In genomic region chr5:110415806-110416700, GRCm38 (mm10) we compare ENCODE assay signal across 10 mouse cellular contexts. TPM values are rescaled to one million over a fixed set of nuclear protein-coding genes. Genes with fewer than 3 reads are reported as not detected.
DNase-seq lines count a peak whose midpoint lies in the region; ATAC-seq and TF ChIP-seq lines count a peak whose summit lies in the region.
"Had no signal": no experiment of that assay in that cellular context is flagged by ENCODE, and none has a peak within 500 bp of the region (broad histone marks: within the 10 kb centered on the region; RNA-seq: fewer than 3 reads in every experiment).

No protein-coding gene starts in this region.

- H3K4me1 ChIP-seq in E14TG2a.4 (replicated peaks; ENCODE audit: low read depth, low read length) = peaks cover 75% of the 10 kb centered on the region
- peaks cover 38% of the 10 kb centered on the region for H3K4me1 ChIP-seq in midbrain, embryonic 10.5 days
- no peaks in the 10 kb centered on the region; the same call in 1 of the 2 replicates for H3K4me1 ChIP-seq in kidney, embryonic 14.5 days (ENCODE audit: control insufficient read depth, insufficient read depth, low read length)

- peak overlapping the region; percentile 86 for H3K27ac ChIP-seq in midbrain, embryonic 10.5 days (replicated peaks)
- H3K27ac ChIP-seq in kidney, embryonic 14.5 days (ENCODE audit: low read depth, low read length) = no peak overlapping the region

- no peaks in the 10 kb centered on the region for H3K9me3 ChIP-seq in E14TG2a.4 (ENCODE audit: low read length)
- no peaks in the 10 kb centered on the region for H3K9me3 ChIP-seq in midbrain, embryonic 10.5 days (replicated peaks)
- H3K9me3 ChIP-seq in kidney, embryonic 14.5 days (ENCODE audit: control insufficient read depth, low read length) = no peaks in the 10 kb centered on the region

- WGBS in midbrain, embryonic 10.5 days = 39% methylated on average over 12 of the region's 13 CpGs
- WGBS in kidney, embryonic 14.5 days = 45% methylated on average over 13 of the region's 13 CpGs

- no peak for TF ChIP-seq CTCF in E14TG2a.4 (conservative IDR thresholded peaks at IDR 0.05; ENCODE audit: low read length)

- H3K4me3 ChIP-seq in E14TG2a.4 (replicated peaks; ENCODE audit: low read length) = peak overlapping the region; percentile 59
- H3K4me3 ChIP-seq in midbrain, embryonic 10.5 days = peak overlapping the region; percentile 23
- no peak overlapping the region for H3K4me3 ChIP-seq in kidney, embryonic 14.5 days (ENCODE audit: low read length)

- ATAC-seq in kidney, embryonic 14.5 days (ENCODE audit: low FRiP score, low TSS enrichment) = no peak
- ATAC-seq in monocyte, adult 5-6 weeks (replicated peaks; ENCODE audit: insufficient number of reproducible peaks, low FRiP score, low TSS enrichment, poor library complexity, severe bottlenecking) = no peak

- peaks cover 82% of the 10 kb centered on the region for H3K36me3 ChIP-seq in E14TG2a.4 (ENCODE audit: insufficient read depth, low read length)
- peaks cover 12% of the 10 kb centered on the region for H3K36me3 ChIP-seq in midbrain, embryonic 10.5 days
- H3K36me3 ChIP-seq in kidney, embryonic 14.5 days (ENCODE audit: control insufficient read depth, insufficient read depth, low read length) = no peaks in the 10 kb centered on the region

- no peak overlapping the region for H3K4me2 ChIP-seq in kidney, embryonic 14.5 days (replicated peaks; ENCODE audit: low read depth, low read length)

- H3K9ac ChIP-seq in kidney, embryonic 14.5 days (ENCODE audit: low read depth, low read length) = no peak overlapping the region

- H3K27me3 ChIP-seq in E14TG2a.4 (ENCODE audit: insufficient read depth, low read length) = no peaks in the 10 kb centered on the region
- 0 out of 2 replicates have a peak, but pooled peaks cover 11% of the 10 kb centered on the region for H3K27me3 ChIP-seq in midbrain, embryonic 10.5 days (ENCODE audit: low read depth, poor library complexity, severe bottlenecking)
- no peaks in the 10 kb centered on the region for H3K27me3 ChIP-seq in kidney, embryonic 14.5 days (ENCODE audit: control insufficient read depth, insufficient read depth, low read length)

- DNase-seq in adrenal gland, adult (ENCODE audit: inconsistent age in 2 of 2, low spot score in 1 of 2) = peak; percentile 46 to 76
- no peak for DNase-seq in adrenal gland, adult 18-20 months (ENCODE audit: low spot score in 2 of 2)
- peak; percentile 46 to 49 for DNase-seq in heart, adult 9 months (ENCODE audit: low spot score in 2 of 2)
- DNase-seq in midbrain, embryonic 10.5 days (ENCODE audit: low spot score) = no peak
- DNase-seq in yolk sac, embryonic 10.5 days (ENCODE audit: low spot score) = no peak
- DNase-seq: cerebellum, adult 9-10 months; thymus, adult 2 months had no signal

RNA-seq across cellular contexts. Expression of gene Fbrsl1, which starts 32.2 kb away (rescaled TPM):
- 10 to 100 TPM; 60.7 to 65.7 TPM for total RNA-seq in adrenal gland, adult 18-20 months (2021)
- polyA plus RNA-seq in midbrain, embryonic 10.5 days (2016; fragmentation: Nextera tagmentation; extraction: Ambion mirVana) = 10.3 and 14.6 TPM in 2 replicates
- polyA plus RNA-seq in kidney, embryonic 14.5 days (2014; fragmentation: Nextera tagmentation; extraction: Ambion mirVana) = 15.7 and 16.7 TPM in 2 replicates
- 18.6 to 30.8 TPM (median 22.1 TPM) in 3 replicates for total RNA-seq in monocyte, adult 5-6 weeks (2017)

Comparison
In these comparisons a context has a peak if more than half of its experiments do, and no peak if none do; other contexts are left out.
1. DNase-seq: peak in adrenal gland, adult (2 of 2) and heart, adult 9 months (2 of 2); none in adrenal gland, adult 18-20 months (0 of 2), midbrain, embryonic 10.5 days (single experiment) and yolk sac, embryonic 10.5 days (single experiment).